21 mouse cellular contexts compared by ENCODE assay signal in the genomic region with DNA sequence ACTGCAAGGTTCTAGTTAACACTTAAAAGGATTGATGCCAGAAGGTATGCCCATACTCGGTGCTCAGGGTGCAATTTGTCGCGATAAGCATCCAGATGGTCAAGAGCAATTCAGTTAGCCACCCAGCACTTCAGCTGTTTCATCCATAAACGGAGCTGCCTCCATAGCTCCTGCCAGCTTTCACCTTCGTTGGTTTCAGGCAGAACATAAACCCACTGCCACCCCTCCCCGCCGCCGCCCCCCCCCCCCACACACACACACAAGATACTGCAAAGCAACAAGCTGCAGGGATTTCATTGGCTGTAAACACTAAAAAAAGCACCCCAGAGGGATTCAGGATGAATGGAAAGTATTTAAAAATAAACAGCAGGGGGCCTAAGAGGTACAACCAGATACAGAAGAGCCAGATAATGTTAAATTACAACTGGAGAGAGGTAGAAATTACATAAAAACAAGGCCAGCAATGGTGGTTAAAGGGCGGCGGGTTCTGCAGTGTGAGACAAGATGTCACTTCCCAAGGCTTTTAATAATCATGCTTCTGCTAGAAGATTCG.
A peak's percentile ranks its signal among the peaks of the same experiment; 100 is the strongest.
DNase-seq lines count a peak whose midpoint lies in the region; ATAC-seq and TF ChIP-seq lines count a peak whose summit lies in the region.
"Had no signal": no experiment of that assay in that cellular context is flagged by ENCODE, and none has a peak within 500 bp of the region (broad histone marks: within the 10 kb centered on the region; RNA-seq: fewer than 3 reads in every experiment).

No protein-coding gene starts in this region.

- no peak overlapping the region for H3K9ac ChIP-seq in neural tube, embryonic 13.5 days
- H3K9ac ChIP-seq in hindbrain, postnatal 0 days (replicated peaks; ENCODE audit: low read length): no peak overlapping the region
- no peak overlapping the region for H3K9ac ChIP-seq in liver, embryonic 12.5 days
- H3K9ac ChIP-seq: embryonic facial prominence, embryonic 15.5 days; lung, embryonic 14.5 days; midbrain, embryonic 12.5 days had no signal

- peak; percentile 5; the same call in 1 of the 2 replicates for TF ChIP-seq CTCF in hindbrain, postnatal 0 days (IDR thresholded peaks at IDR 0.05; ENCODE audit: low read depth)

- no peak for ATAC-seq in neural tube, embryonic 13.5 days (ENCODE audit: low read depth)
- ATAC-seq in hindbrain, postnatal 0 days: no peak
- no peak for ATAC-seq in liver, embryonic 12.5 days

- H3K9me3 ChIP-seq in neural tube, embryonic 13.5 days: no peaks in the 10 kb centered on the region
- no peaks in the 10 kb centered on the region for H3K9me3 ChIP-seq in hindbrain, postnatal 0 days (ENCODE audit: low read length)
- H3K9me3 ChIP-seq in liver, embryonic 12.5 days (replicated peaks): no peaks in the 10 kb centered on the region
- H3K9me3 ChIP-seq: embryonic facial prominence, embryonic 15.5 days; midbrain, embryonic 12.5 days had no signal

- no peak overlapping the region; the same call in 1 of the 2 replicates for H3K27ac ChIP-seq in neural tube, embryonic 13.5 days (replicated peaks)
- H3K27ac ChIP-seq in hindbrain, postnatal 0 days: peak overlapping the region; percentile 48; the same call in 1 of the 2 replicates
- no peak overlapping the region for H3K27ac ChIP-seq in liver, embryonic 12.5 days
- H3K27ac ChIP-seq: embryonic facial prominence, embryonic 15.5 days; heart, adult 2 months; midbrain, embryonic 12.5 days had no signal

- no peak overlapping the region for H3K4me3 ChIP-seq in neural tube, embryonic 13.5 days
- no peak overlapping the region for H3K4me3 ChIP-seq in hindbrain, postnatal 0 days (ENCODE audit: low read length)
- no peak overlapping the region for H3K4me3 ChIP-seq in liver, embryonic 12.5 days
- H3K4me3 ChIP-seq: embryonic facial prominence, embryonic 15.5 days; heart, adult 2 months; midbrain, embryonic 12.5 days had no signal

- H3K27me3 ChIP-seq in neural tube, embryonic 13.5 days: no peaks in the 10 kb centered on the region
- no peaks in the 10 kb centered on the region for H3K27me3 ChIP-seq in hindbrain, postnatal 0 days (ENCODE audit: insufficient read depth, low read length)
- peaks cover 14% of the 10 kb centered on the region for H3K27me3 ChIP-seq in liver, embryonic 12.5 days (replicated peaks)
- H3K27me3 ChIP-seq: midbrain, embryonic 12.5 days had no signal

- peak overlapping the region; percentile 11 for H3K4me2 ChIP-seq in neural tube, embryonic 13.5 days
- H3K4me2 ChIP-seq in hindbrain, postnatal 0 days (ENCODE audit: low read depth, low read length): 0 out of 2 replicates have a peak overlapping the region, but pooled peaks have one; percentile 18
- no peak overlapping the region for H3K4me2 ChIP-seq in liver, embryonic 12.5 days
- H3K4me2 ChIP-seq: embryonic facial prominence, embryonic 15.5 days; lung, embryonic 14.5 days had no signal

- peaks cover 38% of the 10 kb centered on the region for H3K4me1 ChIP-seq in neural tube, embryonic 13.5 days (replicated peaks)
- H3K4me1 ChIP-seq in hindbrain, postnatal 0 days (ENCODE audit: insufficient read depth, low read length): peaks cover 9% of the 10 kb centered on the region; the same call in 1 of the 2 replicates
- H3K4me1 ChIP-seq in liver, embryonic 12.5 days: no peaks in the 10 kb centered on the region
- H3K4me1 ChIP-seq: embryonic facial prominence, embryonic 15.5 days had no signal

- H3K36me3 ChIP-seq in neural tube, embryonic 13.5 days: no peaks in the 10 kb centered on the region
- no peaks in the 10 kb centered on the region for H3K36me3 ChIP-seq in hindbrain, postnatal 0 days (ENCODE audit: insufficient read depth, low read length)
- H3K36me3 ChIP-seq in liver, embryonic 12.5 days: no peaks in the 10 kb centered on the region
- H3K36me3 ChIP-seq: embryonic facial prominence, embryonic 15.5 days; midbrain, embryonic 12.5 days had no signal

- peak; percentile 52 for DNase-seq in heart, adult 11 months
- DNase-seq in heart, adult 8-10 months (ENCODE audit: low spot score): no peak
- DNase-seq in neural tube, embryonic 10.5 days (ENCODE audit: extremely low spot score, low spot score): no peak
- peak; percentile 54 for DNase-seq in hindbrain, postnatal 0 days (ENCODE audit: low spot score)
- DNase-seq in adrenal gland, postnatal 10 days: no peak
- no peak for DNase-seq in cerebellum, postnatal 10 days
- DNase-seq: adrenal gland, postnatal 25 days; cerebellum, adult 9-10 months; embryo, embryonic 11 days; gastrocnemius, postnatal 10 days; heart, adult 2 months; kidney, adult 2 months; kidney, postnatal 25 days; left cerebral cortex, postnatal 4 days; lung, embryonic 14.5 days; lung, postnatal 4 days; right cerebral cortex, postnatal 4 days had no signal

- WGBS in neural tube, embryonic 13.5 days: 19% methylated on average over 11 of the region's 11 CpGs
- WGBS in hindbrain, postnatal 0 days: 21% methylated on average over 11 of the region's 11 CpGs
- WGBS in liver, embryonic 12.5 days (ENCODE audit: insufficient replicate concordance): 30% methylated on average over 11 of the region's 11 CpGs

Comparison
In these comparisons a context has a peak if more than half of its experiments do, and no peak if none do; other contexts are left out.
1. DNase-seq: peak in heart, adult 11 months (single experiment) and hindbrain, postnatal 0 days (single experiment); none in heart, adult 8-10 months (single experiment), neural tube, embryonic 10.5 days (single experiment), adrenal gland, postnatal 10 days (single experiment) and cerebellum, postnatal 10 days (0 of 2).